Mouse (Mus musculus) hindbrain, embryonic 13.5 days (tissue): ENCODE measurements around the gene Mxd4. TPM values are rescaled to one million over a fixed set of nuclear protein-coding genes. Genes with fewer than 3 reads are reported as not detected.

Experiments used
- ATAC-seq: fragments of 200-750 bp; cut with Nextera tagmentation; 2 replicates; pipeline ENCODE4 v1.8.0; 2017; ENCODE audit warnings: moderate TSS enrichment; ENCODE audit not compliant: low FRiP score
- H3K27ac ChIP-seq: fragments of 300-500 bp; sonication (generic); 2 replicates; pipeline ENCODE4 v1.5.1; 2015; ENCODE audit warnings: inconsistent platforms, mild to moderate bottlenecking, moderate library complexity
- H3K27me3 ChIP-seq: fragments of 300-500 bp; sonication (generic); 2 replicates; pipeline ENCODE4 v1.6.1; 2015; ENCODE audit warnings: mild to moderate bottlenecking, inconsistent platforms
- H3K36me3 ChIP-seq: fragments of 300-500 bp; sonication (generic); 2 replicates; pipeline ENCODE4 v1.6.1; 2015; ENCODE audit warnings: mild to moderate bottlenecking, inconsistent platforms
- H3K4me1 ChIP-seq: fragments of 300-500 bp; sonication (generic); replicated peaks from 2 replicates; pipeline ENCODE4 v1.6.1; 2015; ENCODE audit warnings: inconsistent platforms
- H3K4me2 ChIP-seq: fragments of 300-500 bp; sonication (generic); 2 replicates; pipeline ENCODE4 v1.6.1; 2015; ENCODE audit warnings: inconsistent platforms, mild to moderate bottlenecking, moderate library complexity
- H3K4me3 ChIP-seq: fragments of 300-500 bp; sonication (generic); 2 replicates; pipeline ENCODE4 v1.5.1; 2015; ENCODE audit warnings: mild to moderate bottlenecking, inconsistent platforms
- H3K9ac ChIP-seq: fragments of 300-500 bp; sonication (generic); 2 replicates; pipeline ENCODE4 v1.6.1; 2015; ENCODE audit warnings: mild to moderate bottlenecking, inconsistent platforms
- H3K9me3 ChIP-seq: fragments of 300-500 bp; sonication (generic); 2 replicates; pipeline ENCODE4 v1.6.1; 2016; ENCODE audit warnings: inconsistent platforms
- WGBS: fragments of 180-500 bp; shearing (Covaris S2); methylation state at CpG from one replicate; pipeline ENCODE4 v1.1.7; 2015; 5-methylcytosine and 5-hydroxymethylcytosine counted together
- polyA plus RNA-seq: library from polyadenylated mRNA; unstranded; fragments of >200 nt; fragmentation: Nextera tagmentation; extraction: Ambion mirVana; gene quantifications from 2 replicates; pipeline ENCODE4 v1.2.1, GENCODE M21; 2015

The Mxd4 gene
- polyA plus RNA-seq, 1 experiment from 2014 or later = 33.6 TPM

GRCm38 (mm10) chr5:34217756-34218155 is 30.2 kb upstream of the Mxd4 start:
- no peak overlapping the region for H3K4me3 ChIP-seq
- no peaks in the 10 kb centered on the region for H3K9me3 ChIP-seq
- H3K27me3 ChIP-seq = no peaks in the 10 kb centered on the region
- WGBS = 69% methylated on average over 9 of the region's 9 CpGs
- no peak overlapping the region for H3K4me2 ChIP-seq
- no peak overlapping the region for H3K9ac ChIP-seq
- no peaks in the 10 kb centered on the region for H3K4me1 ChIP-seq
- no peak overlapping the region for H3K27ac ChIP-seq
- H3K36me3 ChIP-seq = no peaks in the 10 kb centered on the region
- no peak for ATAC-seq

- Histone ChIP-seq H3K4me3 (no peak overlapping the region), H3K27me3 (no peaks in the 10 kb centered on the region), H3K4me2 (no peak overlapping the region), H3K9ac (no peak overlapping the region), H3K9me3 (no peaks in the 10 kb centered on the region), H3K4me1 (no peaks in the 10 kb centered on the region), H3K36me3 (no peaks in the 10 kb centered on the region), H3K27ac (no peak overlapping the region)
- 81% methylated on average over 7 of the region's 7 CpGs for WGBS
- no peak for ATAC-seq
Observed at GRCm38 (mm10) chr5:34216025-34216424, 28.5 kb upstream of the Mxd4 start.

GRCm38 (mm10) chr5:34213659-34214058 is 26.1 kb upstream of the Mxd4 start:
- Histone ChIP-seq H3K9ac (no peak overlapping the region), H3K4me3 (no peak overlapping the region), H3K9me3 (no peaks in the 10 kb centered on the region), H3K36me3 (no peaks in the 10 kb centered on the region), H3K27me3 (no peaks in the 10 kb centered on the region), H3K4me2 (no peak overlapping the region), H3K27ac (no peak overlapping the region), H3K4me1 (no peaks in the 10 kb centered on the region)
- 84% methylated on average over 8 of the region's 8 CpGs for WGBS
- ATAC-seq = no peak

- WGBS = 3% methylated on average over 1 of the region's 1 CpGs
- peak; percentile 61; the same call in 1 of the 2 replicates for ATAC-seq
- Histone ChIP-seq H3K27ac (no peak overlapping the region), H3K4me1 (no peaks in the 10 kb centered on the region), H3K36me3 (no peaks in the 10 kb centered on the region), H3K4me2 (no peak overlapping the region), H3K9me3 (no peaks in the 10 kb centered on the region), H3K27me3 (no peaks in the 10 kb centered on the region), H3K9ac (no peak overlapping the region), H3K4me3 (no peak overlapping the region)
Observed at GRCm38 (mm10) chr5:34210279-34210678, 22.8 kb upstream of the Mxd4 start.

- Histone ChIP-seq H3K4me3 (no peak overlapping the region), H3K9me3 (no peaks in the 10 kb centered on the region), H3K9ac (no peak overlapping the region), H3K36me3 (no peaks in the 10 kb centered on the region), H3K4me2 (no peak overlapping the region), H3K4me1 (no peaks in the 10 kb centered on the region), H3K27ac (no peak overlapping the region), H3K27me3 (no peaks in the 10 kb centered on the region)
- WGBS = 76% methylated on average over 3 of the region's 3 CpGs
- ATAC-seq = no peak
Observed at GRCm38 (mm10) chr5:34207503-34207902, 20.0 kb upstream of the Mxd4 start.

- no peak for ATAC-seq
- no peak overlapping the region for H3K9ac ChIP-seq
- H3K27me3 ChIP-seq = no peaks in the 10 kb centered on the region
- no peaks in the 10 kb centered on the region for H3K36me3 ChIP-seq
- WGBS = 91% methylated on average over 2 of the region's 2 CpGs
- H3K4me1 ChIP-seq = no peaks in the 10 kb centered on the region
- no peak overlapping the region for H3K27ac ChIP-seq
- H3K4me2 ChIP-seq = no peak overlapping the region
- H3K9me3 ChIP-seq = no peaks in the 10 kb centered on the region
- no peak overlapping the region for H3K4me3 ChIP-seq
Observed at GRCm38 (mm10) chr5:34205788-34206187, 18.3 kb upstream of the Mxd4 start.

- Histone ChIP-seq H3K4me3 (no peak overlapping the region), H3K9ac (no peak overlapping the region), H3K27me3 (no peaks in the 10 kb centered on the region), H3K9me3 (no peaks in the 10 kb centered on the region), H3K4me2 (no peak overlapping the region), H3K36me3 (no peaks in the 10 kb centered on the region), H3K27ac (no peak overlapping the region), H3K4me1 (no peaks in the 10 kb centered on the region)
- WGBS = 81% methylated on average over 2 of the region's 2 CpGs
- no peak for ATAC-seq
Observed at GRCm38 (mm10) chr5:34204911-34205310, 17.4 kb upstream of the Mxd4 start.

GRCm38 (mm10) chr5:34202006-34202405 is 14.5 kb upstream of the Mxd4 start:
- no peaks in the 10 kb centered on the region for H3K4me1 ChIP-seq
- no peak overlapping the region for H3K9ac ChIP-seq
- 86% methylated on average over 4 of the region's 4 CpGs for WGBS
- ATAC-seq = no peak
- no peak overlapping the region for H3K27ac ChIP-seq
- H3K4me3 ChIP-seq = no peak overlapping the region
- no peaks in the 10 kb centered on the region; the same call in 1 of the 2 replicates for H3K36me3 ChIP-seq
- H3K9me3 ChIP-seq = no peaks in the 10 kb centered on the region
- no peaks in the 10 kb centered on the region for H3K27me3 ChIP-seq
- H3K4me2 ChIP-seq = no peak overlapping the region

GRCm38 (mm10) chr5:34201396-34201795 is 13.9 kb upstream of the Mxd4 start:
- ATAC-seq = no peak
- Histone ChIP-seq H3K9ac (no peak overlapping the region), H3K4me2 (no peak overlapping the region), H3K27ac (no peak overlapping the region), H3K9me3 (no peaks in the 10 kb centered on the region), H3K36me3 (no peaks in the 10 kb centered on the region; the same call in 1 of the 2 replicates), H3K27me3 (no peaks in the 10 kb centered on the region), H3K4me3 (no peak overlapping the region), H3K4me1 (no peaks in the 10 kb centered on the region)
- WGBS = 70% methylated on average over 2 of the region's 2 CpGs

GRCm38 (mm10) chr5:34198615-34199014 is 11.1 kb upstream of the Mxd4 start:
- no peak overlapping the region for H3K9ac ChIP-seq
- H3K27me3 ChIP-seq = no peaks in the 10 kb centered on the region
- H3K9me3 ChIP-seq = no peaks in the 10 kb centered on the region
- no peaks in the 10 kb centered on the region for H3K4me1 ChIP-seq
- no peak overlapping the region for H3K27ac ChIP-seq
- peaks cover 8% of the 10 kb centered on the region for H3K36me3 ChIP-seq
- no peak overlapping the region for H3K4me2 ChIP-seq
- H3K4me3 ChIP-seq = no peak overlapping the region
- 88% methylated on average over 6 of the region's 6 CpGs for WGBS
- no peak for ATAC-seq

- Histone ChIP-seq H3K4me3 (no peak overlapping the region), H3K9ac (no peak overlapping the region), H3K4me2 (no peak overlapping the region), H3K27me3 (no peaks in the 10 kb centered on the region), H3K4me1 (no peaks in the 10 kb centered on the region), H3K9me3 (no peaks in the 10 kb centered on the region), H3K36me3 (peaks cover 8% of the 10 kb centered on the region), H3K27ac (no peak overlapping the region)
- ATAC-seq = no peak
- 90% methylated on average over 4 of the region's 4 CpGs for WGBS
Observed at GRCm38 (mm10) chr5:34197243-34197642, 9.7 kb upstream of the Mxd4 start.

- ATAC-seq = no peak
- no peak overlapping the region for H3K4me2 ChIP-seq
- WGBS = 85% methylated on average over 7 of the region's 7 CpGs
- H3K27me3 ChIP-seq = no peaks in the 10 kb centered on the region
- no peaks in the 10 kb centered on the region for H3K4me1 ChIP-seq
- H3K4me3 ChIP-seq = no peak overlapping the region
- H3K36me3 ChIP-seq = peaks cover 8% of the 10 kb centered on the region
- no peak overlapping the region for H3K27ac ChIP-seq
- no peaks in the 10 kb centered on the region for H3K9me3 ChIP-seq
- no peak overlapping the region for H3K9ac ChIP-seq
Observed at GRCm38 (mm10) chr5:34196423-34196822, 8.9 kb upstream of the Mxd4 start.

- H3K36me3 ChIP-seq = peaks cover 8% of the 10 kb centered on the region
- H3K9ac ChIP-seq = no peak overlapping the region
- H3K4me1 ChIP-seq = no peaks in the 10 kb centered on the region
- H3K27me3 ChIP-seq = no peaks in the 10 kb centered on the region
- no peak overlapping the region for H3K4me2 ChIP-seq
- ATAC-seq = no peak
- H3K27ac ChIP-seq = no peak overlapping the region
- H3K4me3 ChIP-seq = no peak overlapping the region
- no peaks in the 10 kb centered on the region for H3K9me3 ChIP-seq
- 91% methylated on average over 12 of the region's 12 CpGs for WGBS
Observed at GRCm38 (mm10) chr5:34195786-34196185, 8.3 kb upstream of the Mxd4 start.
